Mouse (Mus musculus): ENCODE results near the gene Mdga2. TPM values are rescaled to one million over a fixed set of nuclear protein-coding genes. Genes with fewer than 3 reads are reported as not detected.

Gene Mdga2
- polyA plus RNA-seq (2012; fragmentation: generic; extraction: Trizol), result not detected
- long read RNA-seq, experiment 1, result 0 reads
- long read RNA-seq, experiment 2, result 0 reads

GRCm38 (mm10) chr12:67222221-67223025, at the start of gene Mdga2:
Gene Mdga2, minus strand, starts transcription at chr12:67222549.
- no peaks in the 10 kb centered on the region for H3K27me3 ChIP-seq (ENCODE audit: control insufficient read depth, insufficient read depth, insufficient read length)
- no peaks in the 10 kb centered on the region for H3K36me3 ChIP-seq (ENCODE audit: control insufficient read depth, insufficient read depth)
- no peaks in the 10 kb centered on the region for H3K79me2 ChIP-seq (ENCODE audit: control insufficient read depth, insufficient read depth)
- no peak for TF ChIP-seq USF1 (IDR thresholded peaks at IDR 0.05; ENCODE audit: low read depth)
- no peak for TF ChIP-seq MYOD1 (IDR thresholded peaks at IDR 0.05; ENCODE audit: control insufficient read depth, insufficient read length, low read depth)
- TF ChIP-seq CTCF (IDR thresholded peaks at IDR 0.05; ENCODE audit: control insufficient read depth, insufficient read depth, insufficient read length), result no peak
- TF ChIP-seq CEBPB (IDR thresholded peaks at IDR 0.05; ENCODE audit: low read depth), result no peak
- TF ChIP-seq FOSL1 (IDR thresholded peaks at IDR 0.05; ENCODE audit: insufficient read depth, low read length, poor library complexity, severe bottlenecking), result no peak
- TF ChIP-seq MAX (IDR thresholded peaks at IDR 0.05), result no peak
- no peak for TF ChIP-seq MYOG (IDR thresholded peaks at IDR 0.05; ENCODE audit: control insufficient read depth, extremely low read depth, insufficient read length)
- H3ac ChIP-seq (ENCODE audit: control insufficient read depth, insufficient read length, low read depth), result no peak within 1 kb of the TSS
- no peak within 1 kb of the TSS for H3K4me3 ChIP-seq (ENCODE audit: insufficient read depth, poor library complexity, severe bottlenecking)
- no peaks in the 10 kb centered on the region for H3K79me3 ChIP-seq (ENCODE audit: low read depth)

GRCm38 (mm10) chr12:67267409-67267808, 45.1 kb upstream of the Mdga2 start:
- no peak overlapping the region for H3K4me3 ChIP-seq (ENCODE audit: insufficient read depth, poor library complexity, severe bottlenecking)
- no peaks in the 10 kb centered on the region for H3K79me3 ChIP-seq (ENCODE audit: low read depth)
- H3ac ChIP-seq (ENCODE audit: control insufficient read depth, insufficient read length, low read depth), result no peak overlapping the region
- no peaks in the 10 kb centered on the region for H3K27me3 ChIP-seq (ENCODE audit: control insufficient read depth, insufficient read depth, insufficient read length)
- H3K79me2 ChIP-seq (ENCODE audit: control insufficient read depth, insufficient read depth), result no peaks in the 10 kb centered on the region
- no peak for TF ChIP-seq MYOD1 (IDR thresholded peaks at IDR 0.05; ENCODE audit: control insufficient read depth, insufficient read length, low read depth)
- TF ChIP-seq USF1 (IDR thresholded peaks at IDR 0.05; ENCODE audit: low read depth), result no peak
- TF ChIP-seq FOSL1 (IDR thresholded peaks at IDR 0.05; ENCODE audit: insufficient read depth, low read length, poor library complexity, severe bottlenecking), result no peak
- TF ChIP-seq MAX (IDR thresholded peaks at IDR 0.05), result no peak
- TF ChIP-seq CTCF (IDR thresholded peaks at IDR 0.05; ENCODE audit: control insufficient read depth, insufficient read depth, insufficient read length), result no peak
- TF ChIP-seq MYOG (IDR thresholded peaks at IDR 0.05; ENCODE audit: control insufficient read depth, extremely low read depth, insufficient read length), result no peak
- TF ChIP-seq CEBPB (IDR thresholded peaks at IDR 0.05; ENCODE audit: low read depth), result no peak
- no peaks in the 10 kb centered on the region for H3K36me3 ChIP-seq (ENCODE audit: control insufficient read depth, insufficient read depth)

GRCm38 (mm10) chr12:67223530-67223929, 1.2 kb upstream of the Mdga2 start:
- Histone ChIP-seq H3K79me3 (ENCODE audit: low read depth) (no peaks in the 10 kb centered on the region), H3K4me3 (ENCODE audit: insufficient read depth, poor library complexity, severe bottlenecking) (no peak overlapping the region), H3K27me3 (ENCODE audit: control insufficient read depth, insufficient read depth, insufficient read length) (no peaks in the 10 kb centered on the region), H3K36me3 (ENCODE audit: control insufficient read depth, insufficient read depth) (no peaks in the 10 kb centered on the region), H3K79me2 (ENCODE audit: control insufficient read depth, insufficient read depth) (no peaks in the 10 kb centered on the region), H3ac (ENCODE audit: control insufficient read depth, insufficient read length, low read depth) (no peak overlapping the region)
- no peak for TF ChIP-seq CTCF (IDR thresholded peaks at IDR 0.05; ENCODE audit: control insufficient read depth, insufficient read depth, insufficient read length)
- no peak for TF ChIP-seq MAX (IDR thresholded peaks at IDR 0.05)
- no peak for TF ChIP-seq FOSL1 (IDR thresholded peaks at IDR 0.05; ENCODE audit: insufficient read depth, low read length, poor library complexity, severe bottlenecking)
- TF ChIP-seq MYOG (IDR thresholded peaks at IDR 0.05; ENCODE audit: control insufficient read depth, extremely low read depth, insufficient read length), result no peak
- no peak for TF ChIP-seq USF1 (IDR thresholded peaks at IDR 0.05; ENCODE audit: low read depth)
- TF ChIP-seq MYOD1 (IDR thresholded peaks at IDR 0.05; ENCODE audit: control insufficient read depth, insufficient read length, low read depth), result no peak
- no peak for TF ChIP-seq CEBPB (IDR thresholded peaks at IDR 0.05; ENCODE audit: low read depth)

GRCm38 (mm10) chr12:67221329-67222220, 774 bp downstream of the Mdga2 start:
- Histone ChIP-seq H3K4me3 (ENCODE audit: insufficient read depth, poor library complexity, severe bottlenecking) (no peak overlapping the region), H3K27me3 (ENCODE audit: control insufficient read depth, insufficient read depth, insufficient read length) (no peaks in the 10 kb centered on the region)

GRCm38 (mm10) chr12:67220641-67221231, 1.6 kb downstream of the Mdga2 start:
- Histone ChIP-seq H3K36me3 (ENCODE audit: control insufficient read depth, insufficient read depth) (no peaks in the 10 kb centered on the region), H3K4me3 (ENCODE audit: insufficient read depth, poor library complexity, severe bottlenecking) (no peak overlapping the region), H3K27me3 (ENCODE audit: control insufficient read depth, insufficient read depth, insufficient read length) (no peaks in the 10 kb centered on the region), H3K79me2 (ENCODE audit: control insufficient read depth, insufficient read depth) (no peaks in the 10 kb centered on the region), H3ac (ENCODE audit: control insufficient read depth, insufficient read length, low read depth) (no peak overlapping the region), H3K79me3 (ENCODE audit: low read depth) (no peaks in the 10 kb centered on the region)
- TF ChIP-seq MAX (IDR thresholded peaks at IDR 0.05) (no peak), CEBPB (IDR thresholded peaks at IDR 0.05; ENCODE audit: low read depth) (no peak), MYOG (IDR thresholded peaks at IDR 0.05; ENCODE audit: control insufficient read depth, extremely low read depth, insufficient read length) (no peak), FOSL1 (IDR thresholded peaks at IDR 0.05; ENCODE audit: insufficient read depth, low read length, poor library complexity, severe bottlenecking) (no peak), MYOD1 (IDR thresholded peaks at IDR 0.05; ENCODE audit: control insufficient read depth, insufficient read length, low read depth) (no peak)

More at GRCm38 (mm10) chr12:67221329-67222220, 774 bp downstream of the Mdga2 start:
- no peak overlapping the region for H3ac ChIP-seq (ENCODE audit: control insufficient read depth, insufficient read length, low read depth)
- H3K79me2 ChIP-seq (ENCODE audit: control insufficient read depth, insufficient read depth), result no peaks in the 10 kb centered on the region
- H3K79me3 ChIP-seq (ENCODE audit: low read depth), result no peaks in the 10 kb centered on the region
- no peaks in the 10 kb centered on the region for H3K36me3 ChIP-seq (ENCODE audit: control insufficient read depth, insufficient read depth)
- no peak for TF ChIP-seq MYOG (IDR thresholded peaks at IDR 0.05; ENCODE audit: control insufficient read depth, extremely low read depth, insufficient read length)
- TF ChIP-seq CEBPB (IDR thresholded peaks at IDR 0.05; ENCODE audit: low read depth), result no peak
- TF ChIP-seq MYOD1 (IDR thresholded peaks at IDR 0.05; ENCODE audit: control insufficient read depth, insufficient read length, low read depth), result no peak
- TF ChIP-seq USF1 (IDR thresholded peaks at IDR 0.05; ENCODE audit: low read depth), result no peak
- TF ChIP-seq CTCF (IDR thresholded peaks at IDR 0.05; ENCODE audit: control insufficient read depth, insufficient read depth, insufficient read length), result no peak
- TF ChIP-seq MAX (IDR thresholded peaks at IDR 0.05), result no peak
- no peak for TF ChIP-seq FOSL1 (IDR thresholded peaks at IDR 0.05; ENCODE audit: insufficient read depth, low read length, poor library complexity, severe bottlenecking)
